Mouse (Mus musculus) midbrain, embryonic 14.5 days (tissue): Measurements from ENCODE around the gene Magohb. TPM values are rescaled to one million over a fixed set of nuclear protein-coding genes. Genes with fewer than 3 reads are reported as not detected.

Experiments used
- ATAC-seq: fragments of 200-750 bp; cut with Nextera tagmentation; 2 replicates; pipeline ENCODE4 v1.8.0; 2017; ENCODE audit warnings: moderate number of reproducible peaks, moderate library complexity; ENCODE audit not compliant: low FRiP score, low TSS enrichment
- DNase-seq: peaks from one replicate; pipeline ENCODE4 v3.0.0-alpha.2; 2015
- H3K27ac ChIP-seq: fragments of 300-500 bp; sonication (generic); replicated peaks from 2 replicates; pipeline ENCODE4 v1.5.1; 2014; ENCODE audit warnings: mild to moderate bottlenecking, low read depth, low read length, moderate library complexity
- H3K27me3 ChIP-seq: fragments of 300-500 bp; sonication (generic); 2 replicates; pipeline ENCODE4 v1.6.1; 2014; ENCODE audit warnings: low read length, control low read depth, mixed read lengths; ENCODE audit not compliant: control insufficient read depth, insufficient read depth
- H3K36me3 ChIP-seq: fragments of 300-500 bp; sonication (generic); 2 replicates; pipeline ENCODE4 v1.6.1; 2014; ENCODE audit warnings: low read length, control low read depth; ENCODE audit not compliant: control insufficient read depth, insufficient read depth
- H3K4me1 ChIP-seq: fragments of 300-500 bp; sonication (generic); 2 replicates; pipeline ENCODE4 v1.6.1; 2014; ENCODE audit warnings: mild to moderate bottlenecking, antibody characterized with exemption, low read length, control low read depth; ENCODE audit not compliant: control insufficient read depth, insufficient read depth
- H3K4me2 ChIP-seq: fragments of 300-500 bp; sonication (generic); 2 replicates; pipeline ENCODE4 v1.6.1; 2014; ENCODE audit warnings: mild to moderate bottlenecking, low read length, moderate library complexity
- H3K4me3 ChIP-seq: fragments of 300-500 bp; sonication (generic); replicated peaks from 2 replicates; pipeline ENCODE4 v1.5.1; 2014; ENCODE audit warnings: low read depth, low read length
- H3K9ac ChIP-seq: fragments of 300-500 bp; sonication (generic); replicated peaks from 2 replicates; pipeline ENCODE4 v1.6.1; 2014; ENCODE audit warnings: mild to moderate bottlenecking, low read length, moderate library complexity
- H3K9me3 ChIP-seq: fragments of 300-500 bp; sonication (generic); 2 replicates; pipeline ENCODE4 v1.6.1; 2016; ENCODE audit warnings: low read length, control low read depth, mixed read lengths; ENCODE audit not compliant: control insufficient read depth
- WGBS: fragments of 180-500 bp; shearing (Covaris S2); extraction: QIAGEN DNeasy Blood & Tissue Kit; methylation state at CpG from one replicate; pipeline ENCODE4 v1.1.7; 2014; 5-methylcytosine and 5-hydroxymethylcytosine counted together
- polyA plus RNA-seq: library from polyadenylated mRNA; unstranded; fragments of >200 nt; fragmentation: Nextera tagmentation; extraction: Ambion mirVana; gene quantifications from 2 replicates; pipeline ENCODE4 v1.2.1, GENCODE M21; 2014

Magohb gene
- 46.5 and 48.8 TPM in 2 replicates for polyA plus RNA-seq

DNA sequence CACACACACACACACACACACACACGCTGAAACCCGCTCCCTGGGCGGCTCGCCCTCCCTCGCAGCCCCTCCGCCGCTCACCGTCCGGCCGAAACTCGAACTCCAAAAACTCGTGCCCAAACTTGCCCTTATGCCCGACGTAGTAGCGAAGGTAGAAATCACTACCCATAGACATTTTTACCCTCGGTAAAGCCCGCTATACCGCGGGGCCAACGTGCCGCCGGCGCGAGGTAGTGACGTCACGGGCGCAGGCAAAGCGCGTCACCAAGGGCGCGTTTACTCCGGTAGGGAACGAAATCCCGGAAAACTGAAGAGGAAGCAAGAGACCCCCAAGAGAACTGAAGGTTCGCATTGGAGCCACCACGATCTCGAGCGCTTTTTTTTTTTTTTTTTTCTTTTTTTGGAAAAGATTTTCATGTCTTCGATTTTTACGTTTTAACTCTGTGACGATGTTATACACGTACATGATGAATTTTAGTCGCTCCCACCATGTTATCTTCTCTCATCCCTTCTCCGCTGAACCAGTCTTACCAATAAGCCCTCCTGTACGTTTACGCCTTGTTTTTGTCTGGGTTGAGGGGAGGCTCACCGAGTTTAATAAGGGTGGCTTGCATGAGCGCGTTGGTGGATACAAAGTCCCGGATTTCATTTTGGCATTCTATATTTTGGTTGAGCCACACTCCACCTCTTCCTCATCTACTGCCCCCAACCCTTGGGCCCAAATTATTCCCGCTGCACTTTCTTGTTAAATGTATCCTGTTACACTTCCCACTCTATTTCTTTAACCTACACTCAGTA is at the start of gene Magohb:
TSS of gene Magohb (minus strand) at position 254 of the 798 bp plus-strand sequence.
- peak; percentile 94 for DNase-seq
- peak within 1 kb of the TSS; percentile 66 for H3K4me3 ChIP-seq
- peak within 1 kb of the TSS; percentile 76 for H3K9ac ChIP-seq
- H3K27ac ChIP-seq, result peak within 1 kb of the TSS; percentile 43
- H3K4me2 ChIP-seq, result peak within 1 kb of the TSS; percentile 68
- H3K9me3 ChIP-seq, result no peaks in the 10 kb centered on the region
- ATAC-seq, result peak; percentile 92
- peaks cover 4% of the 10 kb centered on the region for H3K36me3 ChIP-seq
- H3K4me1 ChIP-seq, result peaks cover 7% of the 10 kb centered on the region
- 2% methylated on average over 51 of the region's 51 CpGs for WGBS
- no peaks in the 10 kb centered on the region for H3K27me3 ChIP-seq

- no peak for ATAC-seq
- Histone ChIP-seq H3K27me3 (no peaks in the 10 kb centered on the region), H3K4me1 (no peaks in the 10 kb centered on the region), H3K9me3 (no peaks in the 10 kb centered on the region), H3K27ac (no peak overlapping the region), H3K36me3 (no peaks in the 10 kb centered on the region), H3K4me2 (no peak overlapping the region), H3K4me3 (no peak overlapping the region), H3K9ac (no peak overlapping the region)
- WGBS, result 74% methylated on average over 3 of the region's 3 CpGs
- DNase-seq, result no peak
Observed at GRCm38 (mm10) chr6:131340082-131340481, 47.0 kb upstream of the Magohb start.

- Histone ChIP-seq H3K4me3 (no peak overlapping the region), H3K4me2 (no peak overlapping the region), H3K36me3 (no peaks in the 10 kb centered on the region), H3K9ac (no peak overlapping the region), H3K27ac (no peak overlapping the region), H3K27me3 (no peaks in the 10 kb centered on the region), H3K9me3 (no peaks in the 10 kb centered on the region), H3K4me1 (no peaks in the 10 kb centered on the region)
- no peak for DNase-seq
- no peak for ATAC-seq
- 90% methylated on average over 3 of the region's 3 CpGs for WGBS
Observed at GRCm38 (mm10) chr6:131339309-131339708, 46.3 kb upstream of the Magohb start.

- ATAC-seq (no peak), DNase-seq (no peak)
- H3K9ac ChIP-seq, result no peak overlapping the region
- no peaks in the 10 kb centered on the region for H3K9me3 ChIP-seq
- no peak overlapping the region for H3K4me2 ChIP-seq
- H3K36me3 ChIP-seq, result no peaks in the 10 kb centered on the region
- H3K27ac ChIP-seq, result no peak overlapping the region
- H3K4me3 ChIP-seq, result no peak overlapping the region
- WGBS, result 77% methylated on average over 1 of the region's 1 CpGs
- no peaks in the 10 kb centered on the region for H3K4me1 ChIP-seq
- H3K27me3 ChIP-seq, result no peaks in the 10 kb centered on the region
Observed at GRCm38 (mm10) chr6:131338787-131339186, 45.7 kb upstream of the Magohb start.

DNA sequence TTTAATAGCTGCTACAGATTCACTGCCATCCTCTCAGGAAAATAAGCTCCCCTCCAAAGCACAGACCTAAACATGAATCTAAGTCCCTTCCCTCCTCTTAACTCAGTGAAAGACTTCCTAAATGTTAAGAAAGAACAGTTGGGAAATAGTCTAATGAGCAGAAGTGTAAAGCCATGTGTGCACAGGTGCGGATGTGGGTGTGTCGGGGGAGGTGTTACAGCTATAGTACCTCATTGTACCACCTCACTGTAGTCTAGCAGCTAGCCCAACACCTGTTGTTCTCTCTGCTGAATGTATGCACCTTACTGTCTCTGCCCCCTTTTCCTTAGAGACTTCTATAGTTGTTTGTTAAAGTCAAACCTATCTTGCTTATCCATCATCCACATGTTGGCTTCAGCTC is 34.0 kb upstream of the Magohb start:
- Histone ChIP-seq H3K9ac (no peak overlapping the region), H3K4me1 (no peaks in the 10 kb centered on the region)

GRCm38 (mm10) chr6:131321854-131322639 is 29.0 kb upstream of the Magohb start:
- H3K4me3 ChIP-seq, result no peak overlapping the region
- no peak overlapping the region for H3K4me2 ChIP-seq
- DNase-seq, result no peak
- 80% methylated on average over 3 of the region's 3 CpGs for WGBS
- no peaks in the 10 kb centered on the region for H3K36me3 ChIP-seq
- no peaks in the 10 kb centered on the region for H3K9me3 ChIP-seq
- no peak overlapping the region for H3K9ac ChIP-seq
- no peaks in the 10 kb centered on the region for H3K27me3 ChIP-seq
- H3K4me1 ChIP-seq, result no peaks in the 10 kb centered on the region
- H3K27ac ChIP-seq, result no peak overlapping the region
- no peak for ATAC-seq

More for the DNA sequence above, 34.0 kb upstream of the Magohb start:
- H3K4me2 ChIP-seq, result no peak overlapping the region
- H3K4me3 ChIP-seq, result no peak overlapping the region
- ATAC-seq, result no peak
- H3K36me3 ChIP-seq, result no peaks in the 10 kb centered on the region
- no peaks in the 10 kb centered on the region for H3K9me3 ChIP-seq
- no peaks in the 10 kb centered on the region for H3K27me3 ChIP-seq
- no peak overlapping the region for H3K27ac ChIP-seq
- WGBS, result 79% methylated on average over 2 of the region's 2 CpGs
- DNase-seq, result no peak

- H3K36me3 ChIP-seq, result no peaks in the 10 kb centered on the region
- no peaks in the 10 kb centered on the region for H3K4me1 ChIP-seq
- DNase-seq (no peak), ATAC-seq (no peak)
- WGBS, result 85% methylated on average over 7 of the region's 7 CpGs
- no peak overlapping the region for H3K4me3 ChIP-seq
- H3K9me3 ChIP-seq, result no peaks in the 10 kb centered on the region
- H3K27ac ChIP-seq, result no peak overlapping the region
- no peak overlapping the region for H3K9ac ChIP-seq
- H3K4me2 ChIP-seq, result no peak overlapping the region
- H3K27me3 ChIP-seq, result no peaks in the 10 kb centered on the region
Observed at GRCm38 (mm10) chr6:131316155-131317101, 23.4 kb upstream of the Magohb start.

GRCm38 (mm10) chr6:131308031-131308430 is 15.0 kb upstream of the Magohb start:
- H3K4me1 ChIP-seq, result no peaks in the 10 kb centered on the region
- H3K27ac ChIP-seq, result no peak overlapping the region
- H3K9ac ChIP-seq, result no peak overlapping the region
- no peak overlapping the region for H3K4me3 ChIP-seq
- no peak overlapping the region for H3K4me2 ChIP-seq
- DNase-seq (no peak), ATAC-seq (no peak)
- WGBS, result 68% methylated on average over 3 of the region's 3 CpGs
- no peaks in the 10 kb centered on the region for H3K9me3 ChIP-seq
- H3K36me3 ChIP-seq, result no peaks in the 10 kb centered on the region
- no peaks in the 10 kb centered on the region for H3K27me3 ChIP-seq
